Mouse (Mus musculus): ENCODE results near the gene Gm20388.

Gene Gm20388

GRCm38 (mm10) chr8:119960531-119961104 is 50.0 kb downstream of the Gm20388 start:
- peak; percentile 21 for DNase-seq (ENCODE audit: low spot score)

GRCm38 (mm10) chr8:119964859-119965258 is 54.2 kb downstream of the Gm20388 start:
- DNase-seq (ENCODE audit: low spot score) = no peak

- DNase-seq (ENCODE audit: low spot score) = no peak
These were observed 56.8 kb downstream of the Gm20388 start for GRCm38 (mm10) chr8:119967435-119967834.

GRCm38 (mm10) chr8:119970169-119970568 is 59.5 kb downstream of the Gm20388 start:
- DNase-seq (ENCODE audit: low spot score) = no peak

GRCm38 (mm10) chr8:119972558-119972957 is 61.9 kb downstream of the Gm20388 start:
- DNase-seq (ENCODE audit: low spot score) = no peak

- DNase-seq (ENCODE audit: low spot score) = no peak
These were observed 68.2 kb downstream of the Gm20388 start for GRCm38 (mm10) chr8:119978770-119979381.

- no peak for DNase-seq (ENCODE audit: low spot score)
These were observed 70.6 kb downstream of the Gm20388 start for GRCm38 (mm10) chr8:119981253-119981652.

- no peak for DNase-seq (ENCODE audit: low spot score)
These were observed 73.4 kb downstream of the Gm20388 start for GRCm38 (mm10) chr8:119984085-119984484.

GRCm38 (mm10) chr8:119986174-119986573 is 75.5 kb downstream of the Gm20388 start:
- DNase-seq (ENCODE audit: low spot score) = no peak

- DNase-seq (ENCODE audit: low spot score) = no peak
These were observed 77.4 kb downstream of the Gm20388 start for GRCm38 (mm10) chr8:119988087-119988486.

- peak; percentile 70 for DNase-seq (ENCODE audit: low spot score)
These were observed 81.6 kb downstream of the Gm20388 start, which contains the start of gene Crispld2 for GRCm38 (mm10) chr8:119992249-119992648. Crispld2 (plus strand) TSS chr8:119992438.

- no peak for DNase-seq (ENCODE audit: low spot score)
These were observed 83.5 kb downstream of the Gm20388 start for GRCm38 (mm10) chr8:119994114-119994513.

- DNase-seq (ENCODE audit: low spot score) = no peak
These were observed 83.9 kb downstream of the Gm20388 start for GRCm38 (mm10) chr8:119994556-119994955.

GRCm38 (mm10) chr8:119997266-119997665 is 86.6 kb downstream of the Gm20388 start:
- DNase-seq (ENCODE audit: low spot score) = no peak

- no peak for DNase-seq (ENCODE audit: low spot score)
These were observed 89.8 kb downstream of the Gm20388 start for GRCm38 (mm10) chr8:120000461-120000860.

GRCm38 (mm10) chr8:120001712-120002111 is 91.1 kb downstream of the Gm20388 start:
- DNase-seq (ENCODE audit: low spot score) = no peak

- no peak for DNase-seq (ENCODE audit: low spot score)
These were observed 91.7 kb downstream of the Gm20388 start for GRCm38 (mm10) chr8:120002348-120002747.

- DNase-seq (ENCODE audit: low spot score) = peak; percentile 36
These were observed 93.6 kb downstream of the Gm20388 start for GRCm38 (mm10) chr8:120004154-120004702.

- DNase-seq (ENCODE audit: low spot score) = no peak
These were observed 94.2 kb downstream of the Gm20388 start for GRCm38 (mm10) chr8:120004705-120005381.

GRCm38 (mm10) chr8:120006645-120007160 is 96.1 kb downstream of the Gm20388 start:
- no peak for DNase-seq (ENCODE audit: low spot score)

- DNase-seq (ENCODE audit: low spot score) = no peak
These were observed 96.5 kb downstream of the Gm20388 start for GRCm38 (mm10) chr8:120007178-120007577.

GRCm38 (mm10) chr8:120009284-120009683 is 98.6 kb downstream of the Gm20388 start:
- DNase-seq (ENCODE audit: low spot score) = no peak

- no peak for DNase-seq (ENCODE audit: low spot score)
These were observed 101.8 kb downstream of the Gm20388 start for GRCm38 (mm10) chr8:120012491-120012890.

Measured in urinary bladder, postnatal 25 days (tissue).